18 mouse cellular contexts compared by ENCODE assay signal in genomic region chr3:90195644-90196043, GRCm38 (mm10). TPM values are rescaled to one million over a fixed set of nuclear protein-coding genes. Genes with fewer than 3 reads are reported as not detected.
"Had no signal": no experiment of that assay in that cellular context is flagged by ENCODE, and none has a peak within 500 bp of the region (broad histone marks: within the 10 kb centered on the region; RNA-seq: fewer than 3 reads in every experiment).

No protein-coding gene starts in this region.

- DNase-seq: gastrocnemius, postnatal 14 days; gastrocnemius, postnatal 36 days; heart, adult 18-20 months; heart, postnatal 14 days; heart, postnatal 36 days; kidney, adult 11 months; kidney, adult 2 months; kidney, adult 9 months; kidney, postnatal 14 days; kidney, postnatal 36 days; layer of hippocampus, adult 9-11 months; layer of hippocampus, postnatal 36 days; left cerebral cortex, postnatal 4 days had no signal

RNA-seq across cellular contexts. Expression of gene Creb3l4, which starts 47.7 kb away (rescaled TPM):
- total RNA-seq: gastrocnemius, adult 18-20 months; gastrocnemius, adult 8-10 months; heart, postnatal 14 days; heart, postnatal 36 days; hematopoietic stem cell, adult 5-6 weeks; layer of hippocampus, postnatal 14 days; left cerebral cortex, postnatal 25 days had no signal
